Mouse (Mus musculus): ENCODE data around the gene 1700016C15Rik.
A peak's percentile ranks its signal among the peaks of the same experiment; 100 is the strongest.

The 1700016C15Rik gene

GRCm38 (mm10) chr1:177717057-177717835, 12.4 kb upstream of the 1700016C15Rik start:
- DNase-seq, result no peak

GRCm38 (mm10) chr1:177718340-177719028, 11.1 kb upstream of the 1700016C15Rik start:
- DNase-seq, result no peak

GRCm38 (mm10) chr1:177719029-177719427, 10.6 kb upstream of the 1700016C15Rik start:
- DNase-seq, result no peak

GRCm38 (mm10) chr1:177723786-177724185, 5.8 kb upstream of the 1700016C15Rik start:
- DNase-seq, result no peak

- DNase-seq, result no peak
Measured at GRCm38 (mm10) chr1:177726870-177727269, 2.7 kb upstream of the 1700016C15Rik start.

GRCm38 (mm10) chr1:177727883-177728525, 1.6 kb upstream of the 1700016C15Rik start:
- DNase-seq, result no peak

GRCm38 (mm10) chr1:177731973-177732372, 2.4 kb downstream of the 1700016C15Rik start:
- no peak for DNase-seq

- no peak for DNase-seq
Measured at GRCm38 (mm10) chr1:177737505-177738105, 8.0 kb downstream of the 1700016C15Rik start.

GRCm38 (mm10) chr1:177740707-177741106, 11.1 kb downstream of the 1700016C15Rik start:
- DNase-seq, result no peak

- no peak for DNase-seq
Measured at GRCm38 (mm10) chr1:177742119-177742518, 12.5 kb downstream of the 1700016C15Rik start.

GRCm38 (mm10) chr1:177744521-177745325, 15.1 kb downstream of the 1700016C15Rik start:
- no peak for DNase-seq

- no peak for DNase-seq
Measured at GRCm38 (mm10) chr1:177747869-177748540, 18.4 kb downstream of the 1700016C15Rik start.

GRCm38 (mm10) chr1:177753496-177753895, 23.9 kb downstream of the 1700016C15Rik start:
- DNase-seq, result no peak

- DNase-seq, result no peak
Measured at GRCm38 (mm10) chr1:177757249-177757648, 27.6 kb downstream of the 1700016C15Rik start.

- no peak for DNase-seq
Measured at GRCm38 (mm10) chr1:177768931-177769330, 39.3 kb downstream of the 1700016C15Rik start.

- no peak for DNase-seq
Measured at GRCm38 (mm10) chr1:177777397-177777796, 47.8 kb downstream of the 1700016C15Rik start.

- no peak for DNase-seq
Measured at GRCm38 (mm10) chr1:177792835-177793234, 63.2 kb downstream of the 1700016C15Rik start.

GRCm38 (mm10) chr1:177794866-177795265, 65.3 kb downstream of the 1700016C15Rik start:
- no peak for DNase-seq

GRCm38 (mm10) chr1:177795421-177796192, 66.0 kb downstream of the 1700016C15Rik start:
- DNase-seq, result no peak

GRCm38 (mm10) chr1:177796193-177796939, 66.8 kb downstream of the 1700016C15Rik start, which contains the start of gene Adss:
Gene Adss, minus strand, starts transcription at chr1:177796511.
- DNase-seq, result peak; percentile 99
